Mouse (Mus musculus): ENCODE results near the gene Elk3. TPM values are rescaled to one million over a fixed set of nuclear protein-coding genes. Genes with fewer than 3 reads are reported as not detected.

Elk3 gene
- total RNA-seq, 2 experiments from 2014 or later = 42.0 to 53.5 TPM

DNA sequence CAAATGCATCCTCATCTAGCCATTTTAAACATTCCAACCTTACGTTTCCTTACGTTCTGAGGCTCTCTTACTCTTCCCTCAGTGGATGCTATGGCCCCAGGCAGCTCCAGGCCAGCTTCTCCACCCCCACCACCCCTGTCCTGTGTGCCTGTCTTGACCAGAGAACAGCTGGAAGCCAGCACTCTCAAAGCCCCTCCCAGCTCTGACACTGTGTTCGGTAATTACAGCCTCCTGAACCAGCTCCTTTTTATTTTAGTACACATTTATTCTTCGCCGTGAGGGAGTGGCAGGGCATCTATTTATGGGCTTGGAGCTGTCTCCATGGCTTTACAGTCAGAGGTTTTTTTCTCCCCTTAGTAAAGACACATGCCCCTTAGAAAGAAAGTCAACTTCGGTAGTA, 63.0 kb downstream of the Elk3 start:
- DNase-seq = no peak
- intact Hi-C loops (cut with DNase I) = no loop called here

DNA sequence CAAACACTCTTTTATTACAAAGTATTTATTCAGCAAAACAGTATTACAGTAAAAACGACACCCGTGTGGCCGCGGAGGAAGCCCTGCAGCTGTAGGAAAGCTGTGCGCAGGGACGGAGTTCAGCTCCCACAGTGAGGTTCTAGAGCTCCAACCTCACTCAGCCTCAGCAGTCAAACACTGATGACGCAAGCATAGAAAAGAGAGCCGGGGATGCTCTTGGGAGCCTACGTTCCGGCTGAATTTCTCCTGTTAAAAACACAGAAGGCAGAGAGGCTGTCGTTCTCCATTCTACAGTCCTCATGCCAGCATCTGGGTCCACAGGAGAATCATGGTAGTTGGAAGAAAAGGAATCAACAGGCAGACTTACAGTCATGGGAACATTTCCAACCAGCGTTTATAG, 63.5 kb downstream of the Elk3 start:
- no peak for DNase-seq
- intact Hi-C loops (cut with DNase I) = no loop called here

DNA sequence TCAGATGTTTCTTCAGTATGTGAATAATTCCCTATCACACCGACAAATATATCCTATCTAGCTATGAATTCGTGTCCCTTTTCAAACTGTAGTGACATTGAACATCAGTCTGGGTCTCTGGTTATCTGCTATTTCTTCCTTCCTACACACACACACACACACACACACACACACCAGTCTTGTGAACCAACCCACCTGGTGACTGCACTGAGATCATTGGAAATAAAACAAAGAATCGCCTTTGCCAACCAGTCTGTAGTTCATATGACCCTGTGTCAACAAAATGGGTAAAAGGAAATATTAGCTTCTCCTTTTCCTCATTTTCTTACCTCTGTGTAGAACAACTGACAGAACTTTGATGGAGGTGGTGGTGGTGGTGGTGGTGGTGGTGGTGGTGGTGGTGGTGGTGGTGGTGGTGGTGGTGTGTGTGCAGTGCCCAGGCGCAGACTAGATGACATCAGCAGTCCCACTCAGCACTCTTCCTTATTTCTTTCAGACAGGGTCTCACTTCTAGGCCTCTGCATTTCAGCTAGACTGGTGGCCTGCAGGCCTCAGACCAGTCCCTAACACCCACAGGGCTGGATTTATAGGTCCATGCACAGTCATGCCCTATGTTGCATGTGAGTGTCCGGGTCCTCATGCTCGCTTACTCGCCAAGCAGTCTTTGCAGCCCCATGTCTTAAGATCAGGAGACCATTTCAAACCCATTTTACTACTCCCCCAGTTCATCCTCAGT, 64.6 kb downstream of the Elk3 start:
- intact Hi-C loops (cut with DNase I) = no loop called here
- DNase-seq = no peak

DNA sequence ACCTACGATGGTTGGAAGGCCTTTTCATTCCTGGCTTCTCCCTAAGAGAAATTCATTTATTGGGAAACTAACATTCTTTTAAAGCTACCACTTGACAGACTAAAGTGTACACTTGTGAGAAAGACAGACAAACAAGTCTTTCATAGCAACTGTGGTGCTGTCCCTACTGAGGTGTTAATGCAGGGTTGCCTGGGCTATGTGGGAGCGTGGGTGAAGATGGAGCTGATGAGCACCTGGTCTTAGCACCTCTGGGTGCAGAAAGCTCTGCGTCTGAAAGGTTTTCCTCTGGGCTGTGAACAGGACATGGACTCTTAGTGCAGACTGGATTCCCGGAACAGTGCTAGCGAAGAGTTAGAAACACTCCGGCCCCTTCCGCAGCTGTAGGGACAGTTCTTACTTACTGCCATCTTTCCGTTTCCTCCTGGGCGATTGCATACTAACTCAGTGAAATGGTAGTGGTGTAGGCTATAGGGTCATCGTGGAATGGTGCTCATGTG, 66.7 kb downstream of the Elk3 start:
- peak in 1 of 2 experiments; percentile 0 for DNase-seq
- intact Hi-C loops (cut with DNase I) = no loop called here

DNA sequence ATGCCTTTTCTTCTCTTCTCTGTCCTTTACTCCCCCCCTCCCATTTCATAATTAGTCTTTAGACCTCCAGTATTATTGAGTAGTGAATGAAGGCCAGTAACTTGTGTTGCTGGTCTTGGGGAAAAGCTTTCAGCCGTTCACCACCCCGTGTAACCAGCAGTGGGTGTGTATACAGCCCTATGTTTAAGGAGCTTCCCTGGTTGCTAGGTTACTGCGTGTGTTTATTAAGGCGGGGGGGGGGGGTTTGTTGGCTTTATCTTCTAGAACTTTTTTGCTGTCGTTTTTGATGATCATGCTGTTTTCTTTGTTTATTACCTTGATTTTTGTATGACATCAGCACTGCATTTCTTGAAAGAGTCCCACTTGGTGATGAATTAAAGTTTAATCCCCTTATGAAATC, 68.1 kb downstream of the Elk3 start:
- peak in 1 of 2 experiments; percentile 0 for DNase-seq
- intact Hi-C loops (cut with DNase I) = no loop called here

DNA sequence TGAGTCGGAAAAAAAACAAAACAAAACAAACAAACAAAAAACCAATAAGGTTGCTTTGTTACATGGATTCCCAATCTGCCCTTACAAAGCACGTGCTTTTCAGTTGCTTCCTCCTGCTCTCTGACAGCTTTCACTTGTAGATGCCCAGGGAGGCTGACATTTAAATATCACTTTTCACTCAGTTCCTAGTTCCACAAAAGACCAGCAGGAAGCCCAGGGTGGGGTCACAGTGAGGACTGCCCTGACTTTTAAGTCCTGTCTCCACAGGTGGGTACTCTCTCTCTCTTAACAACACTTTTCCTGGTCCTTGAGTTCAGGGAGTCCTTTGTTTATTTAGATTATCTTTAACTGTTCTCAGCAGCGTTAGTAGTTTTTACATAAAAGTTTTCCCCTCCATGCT, 68.7 kb downstream of the Elk3 start:
- peak in 1 of 2 experiments; percentile 0 for DNase-seq
- intact Hi-C loops (cut with DNase I) = no loop called here

DNA sequence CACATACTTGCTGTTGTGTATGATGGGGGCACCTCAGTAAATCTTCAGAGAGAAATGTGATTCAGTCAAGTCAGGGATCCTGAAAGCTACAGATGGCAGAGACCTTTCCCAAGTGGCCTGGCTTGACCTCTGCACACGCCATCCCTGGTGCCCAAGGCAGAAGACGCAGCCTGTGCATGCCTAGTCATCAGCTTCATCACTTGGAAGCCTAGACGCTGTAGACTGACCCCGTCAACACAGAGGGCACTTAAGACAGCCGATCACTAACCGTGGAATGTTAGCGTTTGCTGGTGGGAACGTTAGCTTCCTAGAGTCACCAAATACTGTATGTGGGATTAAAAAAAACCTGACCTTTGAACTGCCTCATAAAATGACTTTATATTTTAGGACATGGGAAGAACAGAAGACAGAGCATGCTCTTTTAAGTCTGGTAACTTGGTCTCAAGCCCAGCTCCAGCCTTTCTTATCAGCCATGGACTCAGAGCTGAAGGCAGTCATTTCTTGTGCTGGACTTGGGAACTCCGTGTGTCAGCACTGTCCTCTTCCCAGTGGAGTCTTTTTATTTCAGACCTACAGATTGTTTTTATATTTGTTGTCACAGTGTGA, 71.6 kb downstream of the Elk3 start:
- peak in 1 of 2 experiments; percentile 13 for DNase-seq
- intact Hi-C loops (cut with DNase I) = no loop called here

DNA sequence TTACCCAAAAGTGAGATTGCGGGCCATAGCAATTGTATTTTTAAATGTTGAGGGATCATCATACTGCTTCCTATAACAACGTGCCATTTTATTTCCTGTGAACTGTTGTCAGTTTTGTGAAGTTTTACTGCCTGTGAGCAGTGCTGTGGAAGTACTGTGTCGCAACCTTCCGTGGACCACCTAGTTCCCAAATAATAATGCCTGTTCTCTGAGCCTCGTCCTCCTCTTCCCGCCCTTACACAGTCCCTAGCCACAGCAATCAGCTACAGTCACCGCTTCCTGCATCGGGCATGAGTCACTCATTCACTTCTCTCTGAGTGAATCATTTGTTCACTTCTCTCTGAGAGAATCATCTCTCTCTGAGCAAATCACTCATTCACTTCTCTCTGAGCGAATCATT, 76.2 kb downstream of the Elk3 start:
- DNase-seq = no peak
- intact Hi-C loops (cut with DNase I) = no loop called here

DNA sequence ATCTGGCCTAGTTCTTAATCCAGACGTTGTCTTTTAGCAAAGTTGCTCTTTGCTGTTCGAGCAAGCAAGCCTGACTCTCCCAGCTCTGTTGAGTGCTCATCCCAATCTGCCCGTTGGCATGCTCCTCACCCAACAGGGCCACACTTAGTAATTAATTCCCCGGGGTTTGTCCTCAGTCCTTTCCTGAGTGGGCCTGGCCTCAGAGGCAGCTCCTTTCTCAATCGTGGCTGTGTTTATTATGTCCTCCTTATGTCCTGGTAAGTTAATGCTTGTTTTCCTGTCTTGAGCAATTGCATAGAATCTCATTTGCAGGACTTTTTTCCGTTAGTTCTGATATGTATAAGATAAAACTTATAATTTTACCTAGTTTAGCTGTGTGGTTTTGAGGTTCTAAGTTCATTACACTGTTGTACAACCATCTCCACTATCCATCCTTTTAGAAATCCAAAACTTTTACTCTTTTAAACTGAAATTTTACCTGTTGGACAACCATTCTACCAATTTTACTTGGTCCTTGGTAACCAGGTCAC, 77.2 kb downstream of the Elk3 start:
- DNase-seq = no peak
- intact Hi-C loops (cut with DNase I) = no loop called here

DNA sequence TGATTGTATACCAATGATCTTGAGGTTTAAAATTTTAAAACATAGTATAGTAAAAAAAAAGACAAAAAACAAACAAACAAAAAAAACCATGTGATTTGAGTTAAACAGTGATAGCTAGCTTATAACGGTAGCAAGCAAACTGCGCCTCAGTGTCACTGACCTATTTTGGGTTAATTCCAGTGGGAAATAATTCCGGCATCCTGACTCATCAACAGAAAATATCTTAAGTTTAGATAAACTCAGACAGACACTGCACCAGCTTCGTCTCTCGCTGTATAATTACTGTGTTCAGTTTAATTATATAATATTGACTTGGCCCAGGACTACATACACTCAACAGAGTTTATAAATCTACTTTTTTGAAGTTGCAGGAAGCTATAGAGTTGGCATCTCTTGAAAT, 79.0 kb downstream of the Elk3 start:
- DNase-seq = no peak
- intact Hi-C loops (cut with DNase I) = no loop called here

DNA sequence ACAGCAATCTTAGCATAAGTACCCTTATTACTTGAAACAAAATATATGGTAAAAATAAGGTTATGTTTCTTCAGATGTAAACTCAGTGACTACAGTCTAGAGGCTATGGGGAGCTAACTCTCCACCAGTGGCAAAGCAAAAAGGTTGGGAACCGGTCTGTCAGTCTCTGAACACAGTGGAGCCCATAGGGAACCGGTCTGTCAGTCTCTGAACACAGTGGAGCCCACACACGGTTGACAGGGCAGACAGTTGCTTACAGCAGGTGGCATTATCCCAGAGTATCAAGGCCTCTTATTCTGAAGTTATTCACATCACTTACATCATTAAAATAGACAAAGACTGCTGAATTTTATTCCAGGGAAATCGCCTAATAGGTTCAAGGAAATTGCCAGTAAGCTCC, 79.4 kb downstream of the Elk3 start:
- intact Hi-C loops (cut with DNase I) = no loop called here
- DNase-seq = no peak

DNA sequence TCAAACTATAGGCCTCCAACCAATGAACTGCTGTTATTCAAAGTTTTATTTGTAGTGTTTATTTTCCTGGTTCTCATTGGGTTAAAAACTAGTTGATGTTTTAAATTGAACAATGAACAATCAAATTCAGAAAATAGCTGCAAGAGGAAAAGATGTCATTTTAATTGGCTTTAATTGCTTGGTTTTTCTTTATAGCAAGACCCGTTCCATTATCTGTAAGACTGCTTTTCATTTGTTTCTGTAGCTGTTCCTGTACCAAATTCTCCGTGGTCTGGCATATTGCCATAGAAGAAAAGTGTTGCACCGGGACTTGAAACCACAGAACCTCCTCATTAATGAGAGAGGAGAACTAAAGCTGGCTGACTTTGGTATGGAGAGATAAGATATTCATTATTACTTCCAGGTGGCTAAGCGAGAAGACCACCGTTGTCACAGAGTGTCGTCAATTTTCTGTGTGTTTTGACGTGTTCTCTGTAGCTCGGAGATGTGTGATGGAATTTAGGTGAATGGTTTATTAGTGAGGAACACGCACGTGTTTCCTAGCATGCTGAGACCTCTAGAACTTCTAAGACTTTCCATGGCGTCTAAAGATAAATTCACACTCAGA, 82.4 kb downstream of the Elk3 start:
- intact Hi-C loops (cut with DNase I) = loop anchor here (5.0 kb wide), 1 partner anchor 66 kb away; the partner anchor contains the start of gene Cdk17
- DNase-seq = peak in 1 of 2 experiments; percentile 0

DNA sequence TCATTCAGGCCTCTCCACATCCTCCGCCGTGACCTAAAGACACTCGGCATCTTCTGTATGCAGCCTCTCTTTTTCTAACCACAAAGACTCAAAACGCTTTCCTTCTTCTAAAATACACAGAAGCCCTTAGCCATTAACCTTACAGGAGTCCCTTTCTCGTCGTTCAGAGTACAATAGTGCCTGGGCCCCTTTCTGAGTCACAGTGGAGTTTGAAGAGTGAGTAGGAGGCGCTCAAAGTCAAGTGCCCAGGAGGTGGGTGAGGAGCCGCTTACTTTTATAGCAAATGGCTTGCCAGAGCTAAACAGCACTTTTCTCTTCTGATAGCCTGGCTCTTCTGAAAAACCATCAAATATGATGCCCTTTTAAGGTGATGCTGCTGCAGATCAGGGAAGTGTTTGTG, 83.0 kb downstream of the Elk3 start:
- no peak for DNase-seq
- intact Hi-C loops (cut with DNase I) = loop anchor here (5.0 kb wide), 1 partner anchor 66 kb away; the partner anchor contains the start of gene Cdk17

DNA sequence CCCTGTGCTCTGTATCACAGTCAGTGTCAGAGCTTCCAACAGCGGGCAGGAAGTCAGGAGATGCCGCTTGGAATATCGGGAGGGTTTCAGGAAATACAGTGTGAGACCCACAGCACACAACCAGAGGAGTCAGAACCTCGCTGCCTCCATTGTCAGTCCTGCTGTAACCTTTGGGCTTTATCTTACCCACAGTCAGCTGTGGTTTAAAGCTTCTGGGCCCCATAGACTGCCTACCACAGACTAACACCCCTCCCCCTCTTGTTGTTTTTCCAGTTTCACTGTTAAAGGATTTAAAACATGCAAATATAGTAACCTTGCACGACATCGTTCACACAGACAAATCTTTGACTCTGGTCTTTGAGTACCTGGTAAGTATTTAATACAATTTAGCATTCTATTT, 85.2 kb downstream of the Elk3 start:
- no peak for DNase-seq
- intact Hi-C loops (cut with DNase I) = loop anchor here (5.0 kb wide), 1 partner anchor 63 kb away; the partner anchor contains the start of gene Cdk17

DNA sequence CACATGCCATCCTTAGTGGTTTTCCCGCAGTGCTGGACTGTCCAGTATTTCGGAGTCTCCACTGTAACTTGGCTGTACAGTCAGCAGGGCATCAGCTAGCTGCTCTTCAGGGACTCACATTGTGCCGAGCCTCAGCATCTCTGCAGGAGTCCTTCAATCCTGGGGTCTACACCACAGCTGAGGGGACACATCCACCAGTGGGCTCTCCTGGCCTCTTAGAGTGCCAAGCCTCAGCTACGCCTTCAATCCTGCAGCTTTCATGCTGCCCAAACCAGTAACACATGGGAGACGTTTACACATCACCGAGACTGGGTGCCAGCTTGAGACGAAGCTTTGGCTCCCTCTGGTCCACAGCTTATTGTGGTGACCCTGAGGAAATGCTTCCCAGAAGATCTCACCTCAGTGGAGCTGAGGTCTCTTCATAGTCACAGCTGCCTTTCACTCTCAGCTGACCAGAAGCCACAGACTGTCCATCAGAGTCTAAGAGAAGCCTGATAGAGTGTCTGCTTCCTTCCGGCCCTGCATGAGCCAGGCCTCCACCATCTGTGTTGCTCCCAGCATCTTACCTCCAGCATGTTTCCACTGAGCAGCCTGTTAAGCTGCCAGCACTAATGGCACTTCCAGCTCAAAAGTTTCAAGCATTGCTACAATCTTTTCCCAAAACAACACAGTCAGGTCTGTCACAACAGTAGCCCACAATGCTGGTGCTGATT, 95.7 kb downstream of the Elk3 start:
- intact Hi-C loops (cut with DNase I) = no loop called here

DNA sequence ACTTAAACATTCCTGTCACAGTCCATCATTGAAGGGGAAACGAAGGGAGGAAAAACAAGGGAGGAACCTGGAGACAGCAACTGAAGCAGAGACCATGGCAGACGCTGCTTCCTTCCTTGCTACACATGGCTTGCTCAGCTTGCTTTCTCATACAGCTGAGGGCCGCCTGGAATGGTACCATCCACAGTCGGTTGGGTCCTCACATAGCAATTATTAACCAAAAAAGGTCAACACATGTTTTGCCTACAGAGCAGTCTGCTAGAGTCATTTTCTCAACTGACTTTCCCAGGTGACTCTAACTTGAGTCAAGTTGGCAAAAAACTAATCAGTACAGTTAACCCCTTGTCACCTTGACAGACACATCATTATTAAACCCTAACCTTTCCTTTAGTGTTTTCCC, 96.7 kb downstream of the Elk3 start:
- intact Hi-C loops (cut with DNase I) = no loop called here
- DNase-seq = no peak

More for the DNA sequence above, 95.7 kb downstream of the Elk3 start:
- no peak for DNase-seq

DNA sequence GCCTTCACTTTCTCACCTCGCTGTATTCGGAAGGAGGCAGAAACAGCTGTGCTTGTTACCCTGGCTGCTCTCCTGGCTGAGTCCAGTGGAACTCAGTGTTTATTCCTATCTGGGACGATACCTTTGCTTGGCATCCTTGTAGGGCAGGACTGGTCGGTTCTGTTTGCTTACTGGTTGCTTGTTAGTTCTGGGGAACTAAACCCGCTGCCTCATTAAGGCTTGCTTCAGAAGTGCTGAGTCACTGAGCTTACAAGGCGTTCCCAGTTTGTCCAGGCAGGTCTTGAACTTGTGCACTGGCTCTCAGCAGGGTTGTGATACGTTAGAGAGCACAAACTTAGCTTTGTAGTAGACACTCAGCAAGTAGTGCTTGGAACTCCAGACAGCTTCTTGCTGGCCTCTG, 97.6 kb downstream of the Elk3 start:
- DNase-seq = no peak
- intact Hi-C loops (cut with DNase I) = no loop called here

DNA sequence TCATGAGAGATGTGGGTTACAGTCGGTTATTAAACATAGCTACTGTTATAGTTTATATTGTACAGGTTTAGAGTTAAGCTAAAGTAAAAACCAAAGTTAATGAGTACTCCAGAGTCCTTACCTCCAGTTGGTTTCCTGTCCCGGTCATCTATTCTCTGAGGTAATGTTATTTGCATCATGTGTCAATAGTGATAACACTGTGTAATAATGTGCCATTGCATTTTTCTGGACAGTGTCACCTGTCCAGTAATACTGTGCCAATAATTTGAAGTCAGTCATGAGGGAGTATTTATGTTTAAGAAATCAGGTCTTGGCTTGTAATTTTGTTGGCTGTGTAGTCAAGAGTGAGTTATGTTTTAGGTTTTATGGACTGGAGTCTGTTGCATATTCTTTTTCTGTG, 98.2 kb downstream of the Elk3 start:
- intact Hi-C loops (cut with DNase I) = no loop called here

DNA sequence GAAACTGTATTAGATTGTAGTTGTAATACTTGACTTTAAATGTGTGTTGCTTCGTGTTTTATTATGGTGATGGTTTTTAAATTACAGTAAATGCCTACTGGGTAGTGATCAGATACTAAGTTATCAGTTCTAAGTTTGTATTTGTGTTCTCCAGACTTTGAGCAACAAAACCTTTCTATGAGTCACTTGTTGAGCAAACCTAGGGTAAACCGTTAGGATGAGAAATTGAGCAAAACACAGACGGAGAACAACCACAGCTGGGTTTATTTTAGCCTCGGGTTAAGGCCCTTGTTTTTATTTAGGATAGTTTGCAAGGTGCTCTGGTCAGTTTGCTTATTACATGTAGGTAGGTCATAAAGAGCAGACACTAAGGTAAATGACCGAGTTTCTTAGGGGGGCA, 103.8 kb downstream of the Elk3 start:
- intact Hi-C loops (cut with DNase I) = no loop called here
- DNase-seq = no peak

More for the DNA sequence above, 98.2 kb downstream of the Elk3 start:
- no peak for DNase-seq

DNA sequence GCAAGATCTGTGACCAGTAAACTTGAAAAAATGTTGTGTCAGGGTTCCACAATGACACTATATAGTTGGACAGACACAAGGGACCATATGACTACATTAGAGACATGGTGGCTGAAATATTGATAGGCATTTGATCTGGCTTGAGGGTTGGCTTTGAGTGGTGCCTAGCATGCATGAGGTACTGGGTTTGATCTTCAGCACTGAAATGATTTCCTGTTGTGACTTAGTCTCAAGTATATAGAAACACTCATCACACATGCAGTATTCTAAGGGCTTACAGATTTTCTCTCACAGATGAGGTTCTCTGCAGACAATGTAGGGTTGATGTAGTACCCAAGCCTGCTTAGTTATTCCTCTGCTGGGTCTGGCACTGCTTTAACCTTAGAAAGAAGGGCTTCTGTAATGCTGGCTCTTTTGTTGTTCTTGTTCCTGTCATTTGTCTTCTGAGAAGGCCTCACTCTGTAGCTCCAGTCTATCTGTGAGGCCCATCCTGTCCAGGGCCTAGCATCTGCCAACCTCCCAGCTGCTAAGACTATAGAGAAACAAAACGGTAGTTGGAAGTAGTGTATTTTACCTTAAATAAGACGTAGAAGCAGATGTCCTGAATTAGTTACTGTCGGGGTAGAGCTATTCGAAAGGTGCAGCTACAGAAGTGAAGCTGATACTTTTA, 105.5 kb downstream of the Elk3 start:
- intact Hi-C loops (cut with DNase I) = no loop called here
- no peak for DNase-seq

Measured in heart, postnatal 36 days (tissue).